Mouse (Mus musculus) kidney, adult 2 months (tissue): ENCODE data around the gene Selp. TPM values are rescaled to one million over a fixed set of nuclear protein-coding genes. Genes with fewer than 3 reads are reported as not detected.

ENCODE experiments used
- DNase-seq: peaks from one replicate; pipeline ENCODE4 v3.0.0; 2021
- H3K27ac ChIP-seq: fragments of 200-500 bp; 2 replicates; pipeline ENCODE4 v1.5.1; 2012; ENCODE audit warnings: low read depth, low read length, control low read depth, inconsistent platforms; ENCODE audit not compliant: insufficient read depth
- H3K27me3 ChIP-seq: fragments of 200-500 bp; replicated peaks from 2 replicates; pipeline ENCODE4 v1.6.1; 2012; ENCODE audit warnings: mild to moderate bottlenecking, moderate library complexity, low read length, inconsistent platforms; ENCODE audit not compliant: control insufficient read depth, insufficient read depth
- H3K36me3 ChIP-seq: fragments of 200-500 bp; 2 replicates; pipeline ENCODE4 v1.6.1; 2012; ENCODE audit warnings: mild to moderate bottlenecking, moderate library complexity, low read length, inconsistent platforms; ENCODE audit not compliant: control insufficient read depth, insufficient read depth
- H3K4me1 ChIP-seq: fragments of 200-500 bp; 2 replicates; pipeline ENCODE4 v1.6.1; 2011; ENCODE audit warnings: low read length; ENCODE audit not compliant: control insufficient read depth, insufficient read depth
- H3K4me3 ChIP-seq: fragments of 200-500 bp; 2 replicates; pipeline ENCODE4 v1.5.1; 2011; ENCODE audit warnings: mild to moderate bottlenecking, low read depth, low read length, control low read depth; ENCODE audit not compliant: insufficient read depth
- CTCF ChIP-seq: fragments of 200-500 bp; conservative IDR thresholded peaks from 2 replicates; pipeline ENCODE4 v1.5.1; 2011; ENCODE audit warnings: low read depth, mild to moderate bottlenecking, control low read depth, low read length, moderate library complexity, mixed read lengths; ENCODE audit not compliant: insufficient read depth, insufficient read length
- POLR2A ChIP-seq: fragments of 200-500 bp; IDR thresholded peaks from one replicate; pipeline ENCODE4 v1.6.1; 2011; ENCODE audit warnings: low read depth, low read length, control low read depth
- WGBS: fragments of 180-500 bp; shearing (Covaris S2); methylation state at CpG from one replicate; pipeline ENCODE4 v1.1.7; 2018; 5-methylcytosine and 5-hydroxymethylcytosine counted together
- polyA plus RNA-seq: library from polyadenylated mRNA; depleted of rRNA; stranded (reverse); fragments of >200 nt; gene quantifications from 2 replicates; pipeline ENCODE4 v1.2.3, GENCODE M21; 2012

The Selp gene
- polyA plus RNA-seq, 1 experiment: 0.38 TPM

- Histone ChIP-seq H3K4me3 (no peak overlapping the region), H3K27ac (no peak overlapping the region), H3K4me1 (no peaks in the 10 kb centered on the region), H3K27me3 (no peaks in the 10 kb centered on the region; the same call in 1 of the 2 replicates), H3K36me3 (no peaks in the 10 kb centered on the region)
- no peak for DNase-seq
- 85% methylated on average over 6 of the region's 6 CpGs for WGBS
- no peak for TF ChIP-seq POLR2A
- TF ChIP-seq CTCF: no peak
Measured at GRCm38 (mm10) chr1:164117869-164118268, 2.8 kb downstream of the Selp start.

- TF ChIP-seq CTCF (no peak), POLR2A (no peak)
- DNase-seq: no peak
- Histone ChIP-seq H3K36me3 (no peaks in the 10 kb centered on the region), H3K27me3 (no peaks in the 10 kb centered on the region; the same call in 1 of the 2 replicates), H3K27ac (no peak overlapping the region), H3K4me1 (no peaks in the 10 kb centered on the region), H3K4me3 (no peak overlapping the region)
- 65% methylated on average over 3 of the region's 3 CpGs for WGBS
Measured at GRCm38 (mm10) chr1:164119892-164120776, 5.1 kb downstream of the Selp start.

- Histone ChIP-seq H3K4me3 (no peak overlapping the region), H3K27ac (no peak overlapping the region), H3K36me3 (no peaks in the 10 kb centered on the region), H3K4me1 (no peaks in the 10 kb centered on the region), H3K27me3 (no peaks in the 10 kb centered on the region; the same call in 1 of the 2 replicates)
- WGBS: 69% methylated on average over 3 of the region's 3 CpGs
- TF ChIP-seq CTCF: no peak
- TF ChIP-seq POLR2A: no peak
- no peak for DNase-seq
Measured at GRCm38 (mm10) chr1:164120777-164121158, 5.7 kb downstream of the Selp start.

GRCm38 (mm10) chr1:164123836-164124235 lies 8.8 kb downstream of the Selp start:
- Histone ChIP-seq H3K27me3 (no peaks in the 10 kb centered on the region; the same call in 1 of the 2 replicates), H3K27ac (no peak overlapping the region), H3K36me3 (no peaks in the 10 kb centered on the region), H3K4me1 (no peaks in the 10 kb centered on the region), H3K4me3 (no peak overlapping the region)
- DNase-seq: no peak
- 72% methylated on average over 3 of the region's 3 CpGs for WGBS
- TF ChIP-seq POLR2A (no peak), CTCF (no peak)

- TF ChIP-seq CTCF (no peak), POLR2A (no peak)
Measured at GRCm38 (mm10) chr1:164130013-164130412, 14.9 kb downstream of the Selp start.

GRCm38 (mm10) chr1:164132609-164133008 lies 17.5 kb downstream of the Selp start:
- H3K4me1 ChIP-seq: no peaks in the 10 kb centered on the region
- H3K4me3 ChIP-seq: no peak overlapping the region
- 78% methylated on average over 1 of the region's 1 CpGs for WGBS
- no peak for TF ChIP-seq CTCF
- no peak for TF ChIP-seq POLR2A
- no peaks in the 10 kb centered on the region for H3K27me3 ChIP-seq
- H3K27ac ChIP-seq: no peak overlapping the region
- H3K36me3 ChIP-seq: no peaks in the 10 kb centered on the region
- DNase-seq: no peak

More at GRCm38 (mm10) chr1:164130013-164130412, 14.9 kb downstream of the Selp start:
- DNase-seq: no peak
- Histone ChIP-seq H3K4me1 (no peaks in the 10 kb centered on the region), H3K4me3 (no peak overlapping the region), H3K27ac (no peak overlapping the region), H3K36me3 (no peaks in the 10 kb centered on the region), H3K27me3 (no peaks in the 10 kb centered on the region)
- 46% methylated on average over 3 of the region's 3 CpGs for WGBS

GRCm38 (mm10) chr1:164134101-164134500 lies 19.0 kb downstream of the Selp start:
- Histone ChIP-seq H3K27ac (no peak overlapping the region), H3K4me3 (no peak overlapping the region), H3K36me3 (no peaks in the 10 kb centered on the region), H3K4me1 (no peaks in the 10 kb centered on the region), H3K27me3 (no peaks in the 10 kb centered on the region)
- no peak for TF ChIP-seq POLR2A
- TF ChIP-seq CTCF: no peak
- 70% methylated on average over 6 of the region's 6 CpGs for WGBS
- DNase-seq: no peak

GRCm38 (mm10) chr1:164135360-164135759 lies 20.3 kb downstream of the Selp start:
- DNase-seq: peak; percentile 10
- H3K4me3 ChIP-seq: no peak overlapping the region
- no peaks in the 10 kb centered on the region for H3K4me1 ChIP-seq
- no peaks in the 10 kb centered on the region for H3K36me3 ChIP-seq
- no peaks in the 10 kb centered on the region for H3K27me3 ChIP-seq
- no peak overlapping the region for H3K27ac ChIP-seq
- TF ChIP-seq POLR2A (no peak), CTCF (no peak)
- WGBS: 39% methylated on average over 5 of the region's 5 CpGs
